Comparison of ENCODE assay signal across 14 mouse cellular contexts in genomic region chr4:130919750-130920356, GRCm38 (mm10). TPM values are rescaled to one million over a fixed set of nuclear protein-coding genes. Genes with fewer than 3 reads are reported as not detected.
DNase-seq lines count a peak whose midpoint lies in the region; ATAC-seq and TF ChIP-seq lines count a peak whose summit lies in the region.
"Had no signal": no experiment of that assay in that cellular context is flagged by ENCODE, and none has a peak within 500 bp of the region (broad histone marks: within the 10 kb centered on the region; RNA-seq: fewer than 3 reads in every experiment).

No protein-coding gene starts in this region.

- no peaks in the 10 kb centered on the region for H3K27me3 ChIP-seq in liver, embryonic 13.5 days
- no peaks in the 10 kb centered on the region for H3K27me3 ChIP-seq in liver, embryonic 12.5 days (replicated peaks)
- no peaks in the 10 kb centered on the region for H3K27me3 ChIP-seq in MEL (ENCODE audit: control insufficient read depth in 1 of 2, insufficient read depth in 2 of 2, low read length in 2 of 2)
- H3K27me3 ChIP-seq in limb, embryonic 10.5 days (ENCODE audit: low read depth, poor library complexity, severe bottlenecking) = peaks cover 13% of the 10 kb centered on the region; the same call in 1 of the 2 replicates
- H3K27me3 ChIP-seq: lung, embryonic 15.5 days had no signal

- no peaks in the 10 kb centered on the region for H3K36me3 ChIP-seq in liver, embryonic 13.5 days
- no peaks in the 10 kb centered on the region for H3K36me3 ChIP-seq in liver, embryonic 12.5 days
- H3K36me3 ChIP-seq in MEL (ENCODE audit: control insufficient read depth in 1 of 2, insufficient read depth in 2 of 2, low read length in 2 of 2) = peaks cover 0 to 53% of the 10 kb centered on the region in 2 experiments; a peak in 2 of 4 replicates
- H3K36me3 ChIP-seq in limb, embryonic 10.5 days = no peaks in the 10 kb centered on the region
- H3K36me3 ChIP-seq: lung, embryonic 15.5 days had no signal

- peak in 1 of 2 experiments; percentile 38; a peak in 1 of 4 replicates for TF ChIP-seq POLR2A in MEL (IDR thresholded peaks at IDR 0.05; ENCODE audit: control insufficient read depth in 1 of 2, insufficient read depth in 1 of 2, low read depth in 1 of 2, low read length in 2 of 2, poor library complexity in 1 of 2)

- peaks cover 44% of the 10 kb centered on the region for H3K4me1 ChIP-seq in liver, embryonic 13.5 days (replicated peaks)
- H3K4me1 ChIP-seq in liver, embryonic 12.5 days = peaks cover 61% of the 10 kb centered on the region
- peaks cover 13 to 52% of the 10 kb centered on the region in 2 experiments for H3K4me1 ChIP-seq in MEL (ENCODE audit: control insufficient read depth in 1 of 2, insufficient read depth in 2 of 2, low read length in 2 of 2)
- H3K4me1 ChIP-seq in limb, embryonic 10.5 days = peaks cover 52% of the 10 kb centered on the region

- no peak overlapping the region for H3K4me3 ChIP-seq in liver, embryonic 13.5 days (replicated peaks)
- H3K4me3 ChIP-seq in liver, embryonic 12.5 days = no peak overlapping the region
- H3K4me3 ChIP-seq in MEL (ENCODE audit: control insufficient read depth in 1 of 2, insufficient read depth in 1 of 2, low read depth in 2 of 2, low read length in 2 of 2) = peak overlapping the region; percentile 28 to 48
- no peak overlapping the region for H3K4me3 ChIP-seq in limb, embryonic 10.5 days
- H3K4me3 ChIP-seq: lung, embryonic 15.5 days had no signal

- ATAC-seq in liver, embryonic 13.5 days (ENCODE audit: low read depth) = 0 out of 2 replicates have a peak, but pooled peaks have one; percentile 21
- ATAC-seq in liver, embryonic 12.5 days = no peak
- ATAC-seq in frontal cortex, adult (ENCODE audit: low TSS enrichment) = no peak

- H3K9me3 ChIP-seq in liver, embryonic 13.5 days (replicated peaks) = no peaks in the 10 kb centered on the region
- no peaks in the 10 kb centered on the region for H3K9me3 ChIP-seq in liver, embryonic 12.5 days (replicated peaks)
- H3K9me3 ChIP-seq in MEL (replicated peaks; ENCODE audit: insufficient read depth, low read length) = no peaks in the 10 kb centered on the region
- H3K9me3 ChIP-seq in limb, embryonic 10.5 days (replicated peaks) = no peaks in the 10 kb centered on the region
- H3K9me3 ChIP-seq: lung, embryonic 15.5 days had no signal

- peak; percentile 32 to 51; a peak in 3 of 4 replicates for TF ChIP-seq EP300 in MEL (IDR thresholded peaks at IDR 0.05; ENCODE audit: low read depth in 1 of 2, low read length in 2 of 2)

- peaks cover 46% of the 10 kb centered on the region for H3K79me2 ChIP-seq in MEL (ENCODE audit: control insufficient read depth, insufficient read depth, low read length, poor library complexity)

- TF ChIP-seq CTCF in MEL (IDR thresholded peaks at IDR 0.05 in 2 of 3, conservative IDR thresholded peaks at IDR 0.05 in 1 of 3; ENCODE audit: control insufficient read depth in 1 of 3, insufficient read depth in 1 of 3, low read depth in 2 of 3, low read length in 3 of 3, poor library complexity in 1 of 3, severe bottlenecking in 1 of 3) = no peak

- WGBS in liver, embryonic 13.5 days (ENCODE audit: insufficient replicate concordance) = 51% methylated on average over 9 of the region's 9 CpGs
- 51% methylated on average over 9 of the region's 9 CpGs for WGBS in liver, embryonic 12.5 days (ENCODE audit: insufficient replicate concordance)
- 69% methylated on average over 9 of the region's 9 CpGs for WGBS in limb, embryonic 10.5 days

- H3K4me2 ChIP-seq in liver, embryonic 13.5 days = no peak overlapping the region
- H3K4me2 ChIP-seq in liver, embryonic 12.5 days = no peak overlapping the region
- H3K4me2 ChIP-seq: lung, embryonic 15.5 days had no signal

- H3K27ac ChIP-seq in liver, embryonic 13.5 days = no peak overlapping the region
- no peak overlapping the region; the same call in 1 of the 2 replicates for H3K27ac ChIP-seq in liver, embryonic 12.5 days
- H3K27ac ChIP-seq in MEL (ENCODE audit: control insufficient read depth, low read depth, low read length) = peak overlapping the region; percentile 80
- 0 out of 2 replicates have a peak overlapping the region, but pooled peaks have one; percentile 58 for H3K27ac ChIP-seq in limb, embryonic 10.5 days
- H3K27ac ChIP-seq: kidney, postnatal 0 days; lung, embryonic 15.5 days had no signal

- no peak for DNase-seq in liver, embryonic 13.5 days
- DNase-seq in CD4-positive helper T cell, adult 2 months (ENCODE audit: low read depth, low spot score) = peak; percentile 60
- DNase-seq in MEL (ENCODE audit: low read depth, low spot score) = peak; percentile 87
- no peak for DNase-seq in limb, embryonic 10.5 days (ENCODE audit: low spot score)
- no peak for DNase-seq in c-Kit-positive CD71-positive TER-119-positive erythroid progenitor cells, embryonic 14.5 days (ENCODE audit: low spot score)
- DNase-seq: adrenal gland, postnatal 25 days; cerebellum, adult 9-11 months; gastrocnemius, postnatal 14 days; heart, postnatal 10 days had no signal

- TF ChIP-seq RAD21 in MEL (IDR thresholded peaks at IDR 0.05; ENCODE audit: low read depth, low read length) = no peak

- H3K9ac ChIP-seq in liver, embryonic 13.5 days = no peak overlapping the region
- no peak overlapping the region for H3K9ac ChIP-seq in liver, embryonic 12.5 days
- peak overlapping the region; percentile 51 for H3K9ac ChIP-seq in MEL (ENCODE audit: control insufficient read depth, low read depth, low read length, poor library complexity, severe bottlenecking)
- H3K9ac ChIP-seq: lung, embryonic 15.5 days had no signal

TF ChIP-seq in MEL, 35 proteins besides CTCF, POLR2A, EP300 and RAD21:
- TF ChIP-seq ETS1 (IDR thresholded peaks at IDR 0.05; ENCODE audit: low read depth, low read length) (peak; percentile 84), USF1 (IDR thresholded peaks at IDR 0.05; ENCODE audit: low read depth, low read length) (no peak), POLR2AphosphoS2 (IDR thresholded peaks at IDR 0.05; ENCODE audit: low read length) (no peak), E2F4 (IDR thresholded peaks at IDR 0.05; ENCODE audit: borderline replicate concordance, low read depth, low read length) (no peak), TCF12 (IDR thresholded peaks at IDR 0.05; ENCODE audit: low read depth, low read length) (peak; percentile 32; the same call in 1 of the 2 replicates), MAX (IDR thresholded peaks at IDR 0.05; ENCODE audit: low read length) (no peak), UBTF (IDR thresholded peaks at IDR 0.05; ENCODE audit: borderline replicate concordance, insufficient read depth, low read depth, low read length) (no peak), MYB (IDR thresholded peaks at IDR 0.05; ENCODE audit: low read depth, low read length) (peak; percentile 62), SIN3A (IDR thresholded peaks at IDR 0.05; ENCODE audit: low read length) (0 out of 2 replicates have a peak, but pooled peaks have one; percentile 45), GABPA (IDR thresholded peaks at IDR 0.05; ENCODE audit: low read depth, low read length) (no peak), MXI1 (IDR thresholded peaks at IDR 0.05; ENCODE audit: low read depth, low read length) (peak; percentile 52), KAT2A (conservative IDR thresholded peaks at IDR 0.05; ENCODE audit: low read depth, low read length) (no peak), GATA1 (IDR thresholded peaks at IDR 0.05; ENCODE audit: low read depth, low read length) (0 out of 2 replicates have a peak, but pooled peaks have one; percentile 2), TBP (IDR thresholded peaks at IDR 0.05; ENCODE audit: low read depth, low read length) (0 out of 2 replicates have a peak, but pooled peaks have one; percentile 30), TAL1 (IDR thresholded peaks at IDR 0.05; ENCODE audit: low read length) (no peak), CHD1 (IDR thresholded peaks at IDR 0.05; ENCODE audit: low read depth, low read length) (no peak), MAZ (IDR thresholded peaks at IDR 0.05; ENCODE audit: low read depth, low read length) (no peak; the same call in 1 of the 2 replicates)

RNA-seq across cellular contexts. Expression of gene Laptm5, which starts 6.9 kb away (rescaled TPM):
- 54.1 and 58.3 TPM in 2 replicates for polyA plus RNA-seq in liver, embryonic 13.5 days (2015; fragmentation: Nextera tagmentation; extraction: Ambion mirVana)
- 61.1 and 64.3 TPM in 2 replicates for polyA plus RNA-seq in liver, embryonic 12.5 days (2016; fragmentation: Nextera tagmentation; extraction: Ambion mirVana)
- total RNA-seq in MEL (2012; rRNA removed) = 101 and 116 TPM in 2 replicates
- polyA plus RNA-seq in MEL (2012; ENCODE audit: insufficient read depth in 1 of 2, insufficient read length in 2 of 2, low read depth in 1 of 2, low replicate concordance in 2 of 2, missing spikeins in 1 of 2) = 100 to 1,000 TPM; 234 to 696 TPM
- polyA plus RNA-seq in limb, embryonic 10.5 days (2016; fragmentation: Nextera tagmentation; extraction: Ambion mirVana) = 10.5 and 15.4 TPM in 2 replicates

RNA-seq across cellular contexts. Expression of gene Matn1, which starts 24.3 kb away (rescaled TPM):
- polyA plus RNA-seq in liver, embryonic 13.5 days (2015; fragmentation: Nextera tagmentation; extraction: Ambion mirVana) = 0.05 TPM in 2 replicates
- polyA plus RNA-seq in liver, embryonic 12.5 days (2016; fragmentation: Nextera tagmentation; extraction: Ambion mirVana) = 0.12 and 0.17 TPM in 2 replicates
- total RNA-seq in MEL (2012; rRNA removed) = not detected in 2 replicates
- not detected for polyA plus RNA-seq in MEL (2012; ENCODE audit: insufficient read depth in 1 of 2, insufficient read length in 2 of 2, low read depth in 1 of 2, low replicate concordance in 2 of 2, missing spikeins in 1 of 2)
- 0.23 TPM in 1 of 2 replicates, not detected in the other for polyA plus RNA-seq in limb, embryonic 10.5 days (2016; fragmentation: Nextera tagmentation; extraction: Ambion mirVana)
- total RNA-seq: adrenal gland, postnatal 25 days; gastrocnemius, postnatal 14 days; heart, postnatal 10 days had no signal
- polyA plus RNA-seq: neural tube, embryonic 14.5 days had no signal

Comparison
In these comparisons a context has a peak if more than half of its experiments do, and no peak if none do; other contexts are left out.
1. DNase-seq: peak in CD4-positive helper T cell, adult 2 months (single experiment) and MEL (single experiment); none in liver, embryonic 13.5 days (single experiment), limb, embryonic 10.5 days (single experiment) and c-Kit-positive CD71-positive TER-119-positive erythroid progenitor cells, embryonic 14.5 days (single experiment).
2. H3K27ac ChIP-seq: peak in MEL (single experiment) and limb, embryonic 10.5 days (single experiment); none in liver, embryonic 13.5 days (single experiment) and liver, embryonic 12.5 days (single experiment).
3. H3K4me3 ChIP-seq: peak in MEL (2 of 2); none in liver, embryonic 13.5 days (single experiment), liver, embryonic 12.5 days (single experiment) and limb, embryonic 10.5 days (single experiment).